Mouse (Mus musculus) MEL (cell line): ENCODE measurements around the gene Itgb3bp. TPM values are rescaled to one million over a fixed set of nuclear protein-coding genes. Genes with fewer than 3 reads are reported as not detected.

Experiments
- DNase-seq: peaks from one replicate; pipeline ENCODE4 v3.0.0; 2011; ENCODE audit warnings: low read depth, low spot score
- H3K27ac ChIP-seq: 2 replicates; pipeline ENCODE4 v1.5.1; 2012; ENCODE audit warnings: low read depth, mild to moderate bottlenecking, control low read depth, low read length, moderate library complexity; ENCODE audit not compliant: control insufficient read depth
- H3K27me3 ChIP-seq, 2 experiments: fragments of 150-350 bp in 1 of 2; sonication (generic) in 1 of 2; 2 replicates each; pipeline ENCODE4 v1.6.1; 2012; ENCODE audit warnings: low read length in 2 of 2, mild to moderate bottlenecking in 2 of 2, improper control_type of control experiment in 1 of 2, moderate library complexity in 1 of 2; ENCODE audit not compliant: insufficient read depth in 2 of 2, control insufficient read depth in 1 of 2
- H3K36me3 ChIP-seq, 2 experiments: 2 replicates each; pipeline ENCODE4 v1.6.1; 2012 to 2014; ENCODE audit warnings: low read length in 2 of 2, improper control_type of control experiment in 1 of 2, inconsistent platforms in 1 of 2, mild to moderate bottlenecking in 1 of 2; ENCODE audit not compliant: insufficient read depth in 2 of 2, control insufficient read depth in 1 of 2
- H3K4me1 ChIP-seq, 2 experiments: fragments of 150-350 bp in 1 of 2; sonication (generic) in 1 of 2; 2 replicates each; pipeline ENCODE4 v1.6.1; 2012; ENCODE audit warnings: low read length in 2 of 2, improper control_type of control experiment in 1 of 2, mild to moderate bottlenecking in 1 of 2; ENCODE audit not compliant: insufficient read depth in 2 of 2, control insufficient read depth in 1 of 2
- H3K4me3 ChIP-seq, 2 experiments: fragments of 150-350 bp in 1 of 2; sonication (generic) in 1 of 2; 2 replicates each; pipeline ENCODE4 v1.5.1; 2012; ENCODE audit warnings: low read depth in 2 of 2, low read length in 2 of 2, mild to moderate bottlenecking in 2 of 2, moderate library complexity in 2 of 2, control low read depth in 1 of 2, improper control_type of control experiment in 1 of 2; ENCODE audit not compliant: control insufficient read depth in 1 of 2, insufficient read depth in 1 of 2
- H3K79me2 ChIP-seq: 2 replicates; pipeline ENCODE4 v1.6.1; 2012; ENCODE audit warnings: mild to moderate bottlenecking, low read length, moderate library complexity; ENCODE audit not compliant: control insufficient read depth, poor library complexity, insufficient read depth
- H3K9ac ChIP-seq: 2 replicates; pipeline ENCODE4 v1.6.1; 2012; ENCODE audit warnings: low read depth, mild to moderate bottlenecking, control low read depth, low read length, moderate library complexity; ENCODE audit not compliant: control insufficient read depth, poor library complexity, severe bottlenecking
- H3K9me3 ChIP-seq: fragments of 150-350 bp; sonication (generic); replicated peaks from 2 replicates; pipeline ENCODE4 v1.6.1; 2012; ENCODE audit warnings: mild to moderate bottlenecking, low read length, improper control_type of control experiment, moderate library complexity; ENCODE audit not compliant: insufficient read depth
- BHLHE40 ChIP-seq: IDR thresholded peaks from 2 replicates; pipeline ENCODE4 v1.6.1; 2012; ENCODE audit warnings: low read depth, mild to moderate bottlenecking, inconsistent platforms, low read length, improper control_type of control experiment, borderline replicate concordance
- CHD2 ChIP-seq: IDR thresholded peaks from 2 replicates; pipeline ENCODE4 v1.6.1; 2011; ENCODE audit warnings: low read length, improper control_type of control experiment
- CTCF ChIP-seq, 3 experiments: IDR thresholded peaks in 2 of 3; conservative IDR thresholded peaks in 1 of 3; 2 replicates each; pipeline ENCODE4 v1.5.1; 2011 to 2012; ENCODE audit warnings: low read length in 3 of 3, low read depth in 2 of 3, mild to moderate bottlenecking in 2 of 3, improper control_type of control experiment in 1 of 3, inconsistent platforms in 1 of 3, mixed read lengths in 1 of 3, moderate library complexity in 1 of 3; ENCODE audit not compliant: control insufficient read depth in 1 of 3, insufficient read depth in 1 of 3, poor library complexity in 1 of 3, severe bottlenecking in 1 of 3
- E2F4 ChIP-seq: IDR thresholded peaks from 2 replicates; pipeline ENCODE4 v1.6.1; 2011; ENCODE audit warnings: low read depth, low read length, improper control_type of control experiment, borderline replicate concordance
- ELF1 ChIP-seq: IDR thresholded peaks from 2 replicates; pipeline ENCODE4 v1.6.1; 2014; ENCODE audit warnings: low read depth, mild to moderate bottlenecking, inconsistent platforms, low read length, improper control_type of control experiment, moderate library complexity
- EP300 ChIP-seq, 2 experiments: IDR thresholded peaks; 2 replicates each; pipeline ENCODE4 v1.6.1; 2011; ENCODE audit warnings: improper control_type of control experiment in 2 of 2, low read length in 2 of 2, low read depth in 1 of 2, mild to moderate bottlenecking in 1 of 2
- GABPA ChIP-seq: IDR thresholded peaks from 2 replicates; pipeline ENCODE4 v1.6.1; 2012; ENCODE audit warnings: low read depth, mild to moderate bottlenecking, inconsistent platforms, low read length, improper control_type of control experiment, moderate library complexity
- GATA1 ChIP-seq: IDR thresholded peaks from 2 replicates; pipeline ENCODE4 v1.6.1; 2011; ENCODE audit warnings: low read depth, low read length, improper control_type of control experiment
- HCFC1 ChIP-seq: IDR thresholded peaks from 2 replicates; pipeline ENCODE4 v1.6.1; 2012; ENCODE audit warnings: low read depth, mild to moderate bottlenecking, inconsistent platforms, low read length, improper control_type of control experiment, moderate library complexity
- KAT2A ChIP-seq: conservative IDR thresholded peaks from 2 replicates; pipeline ENCODE4 v1.6.1; 2012; ENCODE audit warnings: low read depth, low read length, improper control_type of control experiment, inconsistent platforms
- MAX ChIP-seq: IDR thresholded peaks from 2 replicates; pipeline ENCODE4 v1.6.1; 2011; ENCODE audit warnings: low read length, improper control_type of control experiment
- MXI1 ChIP-seq: IDR thresholded peaks from 2 replicates; pipeline ENCODE4 v1.6.1; 2011; ENCODE audit warnings: mild to moderate bottlenecking, low read depth, low read length, improper control_type of control experiment
- MYC ChIP-seq: IDR thresholded peaks from 2 replicates; pipeline ENCODE4 v1.6.1; 2011; ENCODE audit warnings: low read depth, mild to moderate bottlenecking, low read length, improper control_type of control experiment, moderate library complexity
- RAD21 ChIP-seq: IDR thresholded peaks from 2 replicates; pipeline ENCODE4 v1.6.1; 2011; ENCODE audit warnings: mild to moderate bottlenecking, low read depth, low read length, improper control_type of control experiment
- SIN3A ChIP-seq: IDR thresholded peaks from 2 replicates; pipeline ENCODE4 v1.6.1; 2012; ENCODE audit warnings: low read length, improper control_type of control experiment, inconsistent platforms
- SMC3 ChIP-seq: IDR thresholded peaks from 2 replicates; pipeline ENCODE4 v1.6.1; 2011; ENCODE audit warnings: low read depth, low read length, improper control_type of control experiment
- TAL1 ChIP-seq: IDR thresholded peaks from 2 replicates; pipeline ENCODE4 v1.6.1; 2012; ENCODE audit warnings: mild to moderate bottlenecking, inconsistent platforms, low read length, moderate library complexity, mixed read lengths
- TBP ChIP-seq: IDR thresholded peaks from 2 replicates; pipeline ENCODE4 v1.8.0; 2011; ENCODE audit warnings: low read depth, low read length, improper control_type of control experiment
- UBTF ChIP-seq: IDR thresholded peaks from 2 replicates; pipeline ENCODE4 v1.6.1; 2012; ENCODE audit warnings: low read depth, mild to moderate bottlenecking, inconsistent platforms, low read length, improper control_type of control experiment, moderate library complexity, borderline replicate concordance; ENCODE audit not compliant: insufficient read depth
- USF1 ChIP-seq: IDR thresholded peaks from 2 replicates; pipeline ENCODE4 v1.6.1; 2014; ENCODE audit warnings: low read depth, mild to moderate bottlenecking, inconsistent platforms, low read length, improper control_type of control experiment, moderate library complexity
- ZC3H11A ChIP-seq: IDR thresholded peaks from 2 replicates; pipeline ENCODE4 v1.6.1; 2012; ENCODE audit warnings: low read depth, mild to moderate bottlenecking, inconsistent platforms, low read length, improper control_type of control experiment
- ZNF384 ChIP-seq: IDR thresholded peaks from 2 replicates; pipeline ENCODE4 v1.6.1; 2012; ENCODE audit warnings: low read depth, mild to moderate bottlenecking, inconsistent platforms, low read length, improper control_type of control experiment
- polyA plus RNA-seq, 2 experiments: library from polyadenylated mRNA; stranded (reverse) in 1 of 2; unstranded in 1 of 2; fragments of >175 nt in 1 of 2; fragments of >200 nt in 1 of 2; gene quantifications; 2 replicates each; pipeline versions ENCODE4 v1.2.1 to v1.2.4; 2012; ENCODE audit warnings: low replicate concordance in 2 of 2, low read depth in 1 of 2; ENCODE audit not compliant: insufficient read length in 2 of 2, insufficient read depth in 1 of 2, missing spikeins in 1 of 2
- total RNA-seq: library from RNA; depleted of rRNA; stranded (reverse); fragments of 300-350 nt; gene quantifications from 2 replicates; pipeline ENCODE4 v1.2.3, GENCODE M21; 2012

Gene Itgb3bp
- total and polyA plus RNA-seq, 3 experiments: 5.5 to 6.5 TPM; not detected in 1

DNA sequence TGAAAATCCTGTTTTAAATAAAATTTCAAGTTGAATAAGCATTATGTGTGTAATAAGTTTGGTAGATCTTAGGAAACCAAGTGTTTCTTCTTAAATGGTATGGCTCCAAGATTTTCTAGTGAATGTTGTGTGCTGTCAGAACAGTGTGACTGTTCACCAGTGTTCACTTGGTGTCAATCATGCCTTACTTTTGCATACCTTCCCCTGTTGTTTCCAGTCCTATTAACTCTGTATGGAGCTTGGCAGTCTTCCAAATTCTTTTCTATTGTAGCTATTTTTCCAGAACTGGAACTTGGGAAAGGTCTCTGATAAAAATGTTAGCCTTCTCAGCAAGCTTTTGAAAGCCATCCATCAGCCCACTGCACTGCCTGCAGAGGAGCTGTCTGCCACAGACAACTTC, 47.2 kb downstream of the Itgb3bp start:
- Histone ChIP-seq H3K4me3 (no peak overlapping the region), H3K4me1 (no peaks in the 10 kb centered on the region), H3K79me2 (no peaks in the 10 kb centered on the region), H3K27me3 (no peaks in the 10 kb centered on the region), H3K27ac (no peak overlapping the region), H3K9ac (no peak overlapping the region), H3K9me3 (no peaks in the 10 kb centered on the region), H3K36me3 (no peaks in the 10 kb centered on the region)
- TF ChIP-seq GABPA (no peak), CHD2 (no peak), UBTF (no peak), MXI1 (no peak), KAT2A (no peak), SMC3 (no peak), SIN3A (no peak), ZNF384 (no peak)
- no peak for DNase-seq

DNA sequence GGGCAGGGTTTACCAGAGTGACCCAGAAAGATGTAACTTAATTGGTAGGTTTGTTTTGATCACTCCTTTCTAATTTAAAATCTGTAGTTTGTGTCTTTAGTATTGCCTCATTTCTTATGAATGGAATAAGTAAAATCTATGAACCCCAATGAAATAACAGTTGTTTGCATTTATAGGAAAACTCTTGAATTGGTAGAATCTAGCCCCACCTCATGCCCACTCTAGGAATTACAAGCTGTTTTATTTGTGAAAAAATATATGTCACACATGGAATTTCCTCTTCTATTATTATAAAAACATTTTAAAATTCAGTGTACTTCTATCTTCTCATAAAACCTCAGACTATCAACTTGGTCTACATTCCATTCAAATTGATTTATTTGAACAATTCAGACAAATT, 47.7 kb downstream of the Itgb3bp start:
- TF ChIP-seq TBP (no peak), CHD2 (no peak), ELF1 (no peak), CTCF (IDR thresholded peaks at IDR 0.05 in 2 of 3, conservative IDR thresholded peaks at IDR 0.05 in 1 of 3; ENCODE audit: control insufficient read depth in 1 of 3, insufficient read depth in 1 of 3, low read depth in 2 of 3, low read length in 3 of 3, poor library complexity in 1 of 3, severe bottlenecking in 1 of 3) (peak in 2 of 3 experiments; percentile 15 to 74; a peak in 4 of 6 replicates), E2F4 (no peak), BHLHE40 (no peak), GATA1 (no peak), RAD21 (peak; percentile 88), MYC (no peak), TAL1 (no peak), MAX (no peak), ZC3H11A (peak; percentile 72), USF1 (no peak), EP300 (IDR thresholded peaks at IDR 0.05; ENCODE audit: low read depth in 1 of 2, low read length in 2 of 2) (no peak), MXI1 (no peak), HCFC1 (no peak), SMC3 (peak; percentile 74)
- Histone ChIP-seq H3K9ac (no peak overlapping the region), H3K36me3 (no peaks in the 10 kb centered on the region), H3K27ac (no peak overlapping the region), H3K27me3 (no peaks in the 10 kb centered on the region), H3K9me3 (no peaks in the 10 kb centered on the region), H3K79me2 (no peaks in the 10 kb centered on the region), H3K4me1 (no peaks in the 10 kb centered on the region), H3K4me3 (no peak overlapping the region)
- DNase-seq: peak; percentile 59
